Mouse (Mus musculus) megakaryocyte, adult 5-6 weeks (primary cell): ENCODE measurements around the gene Col18a1. TPM values are rescaled to one million over a fixed set of nuclear protein-coding genes. Genes with fewer than 3 reads are reported as not detected.

Source experiments
- ATAC-seq: 2 replicates; pipeline ENCODE4 v1.8.0; 2016; ENCODE audit warnings: mild to moderate bottlenecking, inconsistent platforms; ENCODE audit not compliant: poor library complexity, severe bottlenecking
- total RNA-seq, 2 experiments: library from RNA; stranded (forward) in 1 of 2; stranded (reverse) in 1 of 2; fragments of 153-499, 151-499 nt in 1 of 2; fragments of 221-1000, 200-1000 nt in 1 of 2; gene quantifications; 2 replicates each; pipeline versions ENCODE4 v1.2.3 to v1.2.4; 2015 to 2017

Gene Col18a1
- total RNA-seq, 2 experiments from 2014 or later: not detected

GRCm38 (mm10) chr10:77074276-77074974, 91.9 kb downstream of the Col18a1 start:
- no peak for ATAC-seq

GRCm38 (mm10) chr10:77070072-77070471, 96.3 kb downstream of the Col18a1 start:
- peak; percentile 57 for ATAC-seq

- ATAC-seq: no peak
Measured at GRCm38 (mm10) chr10:77068469-77068868, 97.9 kb downstream of the Col18a1 start.

GRCm38 (mm10) chr10:77064659-77065058, 101.7 kb downstream of the Col18a1 start:
- no peak for ATAC-seq

- no peak for ATAC-seq
Measured at GRCm38 (mm10) chr10:77064239-77064638, 102.1 kb downstream of the Col18a1 start.

- no peak for ATAC-seq
Measured at GRCm38 (mm10) chr10:77062393-77063010, 103.8 kb downstream of the Col18a1 start.

- ATAC-seq: no peak
Measured at GRCm38 (mm10) chr10:77061426-77061825, 104.9 kb downstream of the Col18a1 start.

GRCm38 (mm10) chr10:77056768-77057167, 109.6 kb downstream of the Col18a1 start:
- ATAC-seq: no peak

GRCm38 (mm10) chr10:77048606-77049005, 117.7 kb downstream of the Col18a1 start:
- no peak for ATAC-seq

- ATAC-seq: no peak
Measured at GRCm38 (mm10) chr10:77048196-77048595, 118.2 kb downstream of the Col18a1 start.

GRCm38 (mm10) chr10:77038579-77039174, 127.7 kb downstream of the Col18a1 start:
- ATAC-seq: no peak

- no peak for ATAC-seq
Measured at GRCm38 (mm10) chr10:77035487-77035886, 130.9 kb downstream of the Col18a1 start.

GRCm38 (mm10) chr10:77033323-77034025, 132.9 kb downstream of the Col18a1 start:
- ATAC-seq: peak; percentile 38

- peak; percentile 89 for ATAC-seq
Measured at GRCm38 (mm10) chr10:77032591-77033322, 133.6 kb downstream of the Col18a1 start.

GRCm38 (mm10) chr10:77031768-77032375, 134.5 kb downstream of the Col18a1 start, which contains the start of gene Slc19a1:
Gene Slc19a1, plus strand, starts transcription at chr10:77032241.
- no peak for ATAC-seq

- ATAC-seq: no peak
Measured at GRCm38 (mm10) chr10:77030666-77031065, 135.7 kb downstream of the Col18a1 start.

- no peak for ATAC-seq
Measured at GRCm38 (mm10) chr10:77029761-77030160, 136.6 kb downstream of the Col18a1 start.

- ATAC-seq: no peak
Measured at GRCm38 (mm10) chr10:77028782-77029296, 137.5 kb downstream of the Col18a1 start.

- no peak for ATAC-seq
Measured at GRCm38 (mm10) chr10:77026944-77027343, 139.4 kb downstream of the Col18a1 start.

- no peak for ATAC-seq
Measured at GRCm38 (mm10) chr10:77024231-77024630, 142.1 kb downstream of the Col18a1 start.
